Mouse (Mus musculus) heart, embryonic 12.5 days (tissue): ENCODE data around the gene Bcl11a. TPM values are rescaled to one million over a fixed set of nuclear protein-coding genes. Genes with fewer than 3 reads are reported as not detected.

Experiments used
- ATAC-seq: fragments of 200-750 bp; cut with Nextera tagmentation; 2 replicates; pipeline ENCODE4 v1.8.0; 2017; ENCODE audit warnings: moderate TSS enrichment, moderate library complexity; ENCODE audit not compliant: insufficient number of reproducible peaks, low FRiP score
- H3K27ac ChIP-seq: fragments of 300-500 bp; sonication (generic); 2 replicates; pipeline ENCODE4 v1.5.1; 2016; ENCODE audit warnings: mild to moderate bottlenecking, moderate library complexity; ENCODE audit not compliant: poor library complexity, severe bottlenecking
- H3K27me3 ChIP-seq: fragments of 300-500 bp; sonication (generic); replicated peaks from 2 replicates; pipeline ENCODE4 v1.6.1; 2016; ENCODE audit warnings: mild to moderate bottlenecking, moderate library complexity
- H3K36me3 ChIP-seq: fragments of 300-500 bp; sonication (generic); 2 replicates; pipeline ENCODE4 v1.6.1; 2016; ENCODE audit warnings: mild to moderate bottlenecking, moderate library complexity
- H3K4me1 ChIP-seq: fragments of 300-500 bp; sonication (generic); replicated peaks from 2 replicates; pipeline ENCODE4 v1.6.1; 2016; ENCODE audit warnings: mild to moderate bottlenecking
- H3K4me2 ChIP-seq: fragments of 300-500 bp; sonication (generic); 2 replicates; pipeline ENCODE4 v1.6.1; 2016; ENCODE audit warnings: mild to moderate bottlenecking, moderate library complexity
- H3K4me3 ChIP-seq: fragments of 300-500 bp; sonication (generic); 2 replicates; pipeline ENCODE4 v1.5.1; 2016; ENCODE audit warnings: mild to moderate bottlenecking
- H3K9ac ChIP-seq: fragments of 300-500 bp; sonication (generic); 2 replicates; pipeline ENCODE4 v1.6.1; 2016; ENCODE audit warnings: mild to moderate bottlenecking, moderate library complexity
- H3K9me3 ChIP-seq: fragments of 300-500 bp; sonication (generic); replicated peaks from 2 replicates; pipeline ENCODE4 v1.6.1; 2016; ENCODE audit warnings: mild to moderate bottlenecking, moderate library complexity
- WGBS: fragments of 180-500 bp; shearing (Covaris S2); methylation state at CpG from one replicate; pipeline ENCODE4 v1.1.7; 2016; 5-methylcytosine and 5-hydroxymethylcytosine counted together
- polyA plus RNA-seq: library from polyadenylated mRNA; unstranded; fragments of >200 nt; fragmentation: Nextera tagmentation; extraction: Ambion mirVana; gene quantifications from 2 replicates; pipeline ENCODE4 v1.2.1, GENCODE M21; 2016

Bcl11a gene
- polyA plus RNA-seq, 1 experiment from 2014 or later, result 19.3 TPM

DNA sequence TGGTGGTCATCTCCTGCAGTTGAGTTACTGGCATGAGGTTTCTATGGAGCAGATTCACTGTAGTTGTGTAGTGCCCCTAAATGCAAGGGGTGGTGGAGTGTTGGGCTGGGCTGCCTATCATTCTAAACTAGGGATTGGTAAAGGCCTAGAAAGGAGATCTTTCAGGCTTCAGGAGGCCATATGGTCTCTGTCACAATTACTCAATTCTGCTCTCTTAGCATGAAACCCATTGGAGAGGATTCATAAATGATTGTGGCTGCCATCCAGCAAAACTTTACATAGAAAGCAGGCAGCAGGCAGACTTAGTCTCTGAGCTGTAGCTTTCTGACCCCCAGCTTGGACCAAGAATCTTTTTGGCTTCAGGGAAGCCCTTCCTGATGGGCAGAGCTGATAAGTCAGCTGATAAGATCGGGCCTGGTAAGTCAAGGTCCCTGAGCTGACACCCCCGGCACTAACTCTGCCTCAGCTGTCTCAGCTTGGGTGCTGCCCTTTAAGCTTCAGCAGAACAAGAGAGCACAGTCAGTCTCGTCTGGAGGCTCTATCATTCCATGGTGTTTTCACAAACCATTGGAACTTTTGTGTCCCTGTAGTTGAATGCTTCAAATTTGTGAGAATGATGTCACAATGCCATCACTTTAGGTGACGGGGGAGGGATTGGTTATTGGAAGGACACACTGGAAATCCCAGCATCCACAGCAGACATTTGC, 143.9 kb downstream of the Bcl11a start:
- Histone ChIP-seq H3K9ac (no peak overlapping the region), H3K27ac (no peak overlapping the region), H3K4me2 (no peak overlapping the region), H3K27me3 (no peaks in the 10 kb centered on the region), H3K4me1 (no peaks in the 10 kb centered on the region), H3K4me3 (no peak overlapping the region), H3K9me3 (no peaks in the 10 kb centered on the region), H3K36me3 (no peaks in the 10 kb centered on the region)
- no peak for ATAC-seq
- 59% methylated on average over 4 of the region's 4 CpGs for WGBS

Other genes starting within 250 kb of the Bcl11a start
- 12.0 and 12.1 TPM in 2 replicates for gene Papolg, start 182.8 kb upstream of the Bcl11a start, polyA plus RNA-seq
- gene A830031A19Rik, start 3.0 kb upstream of the Bcl11a start, polyA plus RNA-seq, result not detected in 2 replicates